Mouse (Mus musculus) embryonic fibroblast, embryonic 13.5 days (primary cell): Measurements from ENCODE around the gene Dzip1l.
A peak's percentile ranks its signal among the peaks of the same experiment; 100 is the strongest.

Source experiments
- CTCF ChIP-seq: IDR thresholded peaks from 2 replicates; pipeline ENCODE4 v1.5.1; 2011; ENCODE audit warnings: mild to moderate bottlenecking, control low read depth, low read length, moderate library complexity, borderline replicate concordance; ENCODE audit not compliant: insufficient read depth
- POLR2A ChIP-seq: IDR thresholded peaks from 2 replicates; pipeline ENCODE4 v1.6.1; 2011; ENCODE audit warnings: low read depth, mild to moderate bottlenecking, control low read depth, low read length, moderate library complexity

- TF ChIP-seq POLR2A (no peak), CTCF (peak; percentile 37; the same call in 1 of the 2 replicates)
These were observed 33.1 kb downstream of the Dzip1l start for GRCm38 (mm10) chr9:99662406-99662805.
